Mouse (Mus musculus) ES-E14 (cell line): ENCODE measurements around the gene Ppil2. TPM values are rescaled to one million over a fixed set of nuclear protein-coding genes. Genes with fewer than 3 reads are reported as not detected.
A peak's percentile ranks its signal among the peaks of the same experiment; 100 is the strongest.

Experiments
- DNase-seq: peaks from one replicate; pipeline ENCODE4 v3.0.0-alpha.2; 2013; ENCODE audit warnings: low read depth, low spot score
- H3K27ac ChIP-seq: 2 replicates; pipeline ENCODE4 v1.5.1; 2012; ENCODE audit warnings: low read depth, mild to moderate bottlenecking, low read length, moderate library complexity, mixed read lengths; ENCODE audit not compliant: poor library complexity, insufficient read depth, severe bottlenecking
- H3K36me3 ChIP-seq: 2 replicates; pipeline ENCODE4 v1.6.1; 2012; ENCODE audit warnings: mild to moderate bottlenecking, low read length, moderate library complexity, mixed read lengths; ENCODE audit not compliant: control insufficient read depth, poor library complexity, insufficient read depth, severe bottlenecking
- H3K4me1 ChIP-seq, 2 experiments: fragments of 150-350 bp in 1 of 2; sonication (generic) in 1 of 2; 2 replicates each; pipeline ENCODE4 v1.6.1; 2012; ENCODE audit warnings: low read length in 2 of 2, mild to moderate bottlenecking in 1 of 2, mixed read lengths in 1 of 2; ENCODE audit not compliant: control insufficient read depth in 2 of 2, insufficient read depth in 2 of 2, poor library complexity in 1 of 2
- H3K4me3 ChIP-seq, 2 experiments: fragments of 150-350 bp in 1 of 2; sonication (generic) in 1 of 2; 2 replicates each; pipeline ENCODE4 v1.5.1; 2012; ENCODE audit warnings: low read length in 2 of 2, low read depth in 1 of 2, mild to moderate bottlenecking in 1 of 2, mixed read lengths in 1 of 2; ENCODE audit not compliant: insufficient read depth in 1 of 2, poor library complexity in 1 of 2, severe bottlenecking in 1 of 2
- H3K9ac ChIP-seq: 2 replicates; pipeline ENCODE4 v1.6.1; 2012; ENCODE audit warnings: low read depth, mild to moderate bottlenecking, low read length, mixed read lengths; ENCODE audit not compliant: poor library complexity, insufficient read depth, severe bottlenecking
- H3K9me3 ChIP-seq: fragments of 150-350 bp; sonication (generic); 2 replicates; pipeline ENCODE4 v1.6.1; 2012; ENCODE audit warnings: low read depth, mild to moderate bottlenecking, low read length; ENCODE audit not compliant: control insufficient read depth, insufficient read depth
- CHD2 ChIP-seq: IDR thresholded peaks from 2 replicates; pipeline ENCODE4 v1.6.1; 2014; ENCODE audit warnings: mild to moderate bottlenecking, low read depth, low read length, inconsistent platforms
- HCFC1 ChIP-seq: IDR thresholded peaks from 2 replicates; pipeline ENCODE4 v1.6.1; 2012; ENCODE audit warnings: low read length, inconsistent platforms, borderline replicate concordance; ENCODE audit not compliant: insufficient read depth
- MAFK ChIP-seq: IDR thresholded peaks from 2 replicates; pipeline ENCODE4 v1.6.1; 2014; ENCODE audit warnings: mild to moderate bottlenecking, low read depth, low read length, inconsistent platforms; ENCODE audit not compliant: insufficient read depth
- ZC3H11A ChIP-seq: IDR thresholded peaks from 2 replicates; pipeline ENCODE4 v1.6.1; 2012; ENCODE audit warnings: low read depth, mild to moderate bottlenecking, inconsistent platforms, low read length, borderline replicate concordance
- ZNF384 ChIP-seq: IDR thresholded peaks from 2 replicates; pipeline ENCODE4 v1.6.1; 2012; ENCODE audit warnings: low read depth, low read length, inconsistent platforms
- in situ Hi-C, 2 experiments: fragments of 600-800 bp; cut with MboI; formaldehyde crosslinking; loops; one replicate each; pipeline ENCODE4 v1.15.1; 2025; ENCODE audit warnings: low sequenced_read_pairs in 2 of 2, inconsistent platforms in 1 of 2; ENCODE audit not compliant: unreplicated experiment in 2 of 2
- total RNA-seq: library from RNA; depleted of rRNA; stranded (reverse); fragments of 300-350 nt; gene quantifications from 2 replicates; pipeline ENCODE4 v1.2.3, GENCODE M21; 2012

Ppil2 gene
- total RNA-seq, 1 experiment: 73.2 TPM

DNA sequence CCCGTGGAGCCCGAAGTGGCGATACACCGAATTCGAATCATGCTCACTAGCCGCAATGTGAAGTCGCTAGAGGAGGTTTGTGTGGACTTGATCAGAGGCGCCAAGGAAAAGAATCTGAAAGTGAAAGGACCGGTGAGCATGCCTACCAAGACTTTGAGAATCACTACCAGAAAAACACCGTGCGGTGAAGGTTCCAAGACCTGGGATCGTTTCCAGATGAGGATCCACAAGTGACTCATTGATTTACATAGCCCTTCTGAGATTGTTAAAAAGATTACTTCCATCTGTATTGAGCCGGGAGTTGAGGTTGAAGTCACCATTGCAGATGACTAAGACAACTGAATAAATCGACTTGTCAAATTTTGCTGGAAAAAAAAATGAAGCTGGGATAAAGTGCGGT, 26.3 kb upstream of the Ppil2 start:
- no peak for DNase-seq
- in situ Hi-C loops: loop anchor here in 1 of 2 experiments (10.0 kb wide), 1 partner anchor 147 kb away; no protein-coding TSS in a partner anchor
- no peak for TF ChIP-seq ZC3H11A
- TF ChIP-seq MAFK: no peak
- TF ChIP-seq ZNF384: no peak
- TF ChIP-seq CHD2: no peak
- TF ChIP-seq HCFC1: no peak

DNA sequence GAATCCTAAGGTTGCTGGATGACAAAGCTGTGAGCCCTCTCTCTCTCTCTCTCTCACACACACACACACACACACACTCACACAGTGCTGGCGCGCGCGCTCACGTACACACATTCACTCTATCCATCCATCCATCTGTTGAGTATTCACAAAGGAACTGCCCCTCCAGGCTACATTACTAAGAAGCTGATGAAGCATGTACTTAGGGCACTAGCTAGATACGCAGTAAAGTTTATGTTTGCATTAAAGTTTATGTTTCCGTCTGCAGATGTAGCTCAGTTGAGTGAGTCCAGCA, 21.8 kb upstream of the Ppil2 start:
- no peak for TF ChIP-seq ZNF384
- TF ChIP-seq CHD2: no peak
- no peak for TF ChIP-seq MAFK
- no peak for TF ChIP-seq HCFC1
- no peak for TF ChIP-seq ZC3H11A
- peak overlapping the region; percentile 51 for H3K9ac ChIP-seq
- no peak for DNase-seq
- peaks cover 4% of the 10 kb centered on the region; the same call in 1 of the 2 replicates for H3K36me3 ChIP-seq
- peak overlapping the region; percentile 50 to 71; a peak in 3 of 4 replicates for H3K4me3 ChIP-seq
- no peak overlapping the region for H3K27ac ChIP-seq
- H3K9me3 ChIP-seq: no peaks in the 10 kb centered on the region
- no peaks in the 10 kb centered on the region for H3K4me1 ChIP-seq
- in situ Hi-C loops: loop anchor here in 1 of 2 experiments (10.0 kb wide), 1 partner anchor 152 kb away; no protein-coding TSS in a partner anchor

More for the DNA sequence above, 26.3 kb upstream of the Ppil2 start:
- no peaks in the 10 kb centered on the region for H3K36me3 ChIP-seq
- H3K4me3 ChIP-seq: no peak overlapping the region
- no peaks in the 10 kb centered on the region for H3K9me3 ChIP-seq
- no peak overlapping the region for H3K27ac ChIP-seq
- H3K4me1 ChIP-seq: no peaks in the 10 kb centered on the region
- no peak overlapping the region for H3K9ac ChIP-seq

DNA sequence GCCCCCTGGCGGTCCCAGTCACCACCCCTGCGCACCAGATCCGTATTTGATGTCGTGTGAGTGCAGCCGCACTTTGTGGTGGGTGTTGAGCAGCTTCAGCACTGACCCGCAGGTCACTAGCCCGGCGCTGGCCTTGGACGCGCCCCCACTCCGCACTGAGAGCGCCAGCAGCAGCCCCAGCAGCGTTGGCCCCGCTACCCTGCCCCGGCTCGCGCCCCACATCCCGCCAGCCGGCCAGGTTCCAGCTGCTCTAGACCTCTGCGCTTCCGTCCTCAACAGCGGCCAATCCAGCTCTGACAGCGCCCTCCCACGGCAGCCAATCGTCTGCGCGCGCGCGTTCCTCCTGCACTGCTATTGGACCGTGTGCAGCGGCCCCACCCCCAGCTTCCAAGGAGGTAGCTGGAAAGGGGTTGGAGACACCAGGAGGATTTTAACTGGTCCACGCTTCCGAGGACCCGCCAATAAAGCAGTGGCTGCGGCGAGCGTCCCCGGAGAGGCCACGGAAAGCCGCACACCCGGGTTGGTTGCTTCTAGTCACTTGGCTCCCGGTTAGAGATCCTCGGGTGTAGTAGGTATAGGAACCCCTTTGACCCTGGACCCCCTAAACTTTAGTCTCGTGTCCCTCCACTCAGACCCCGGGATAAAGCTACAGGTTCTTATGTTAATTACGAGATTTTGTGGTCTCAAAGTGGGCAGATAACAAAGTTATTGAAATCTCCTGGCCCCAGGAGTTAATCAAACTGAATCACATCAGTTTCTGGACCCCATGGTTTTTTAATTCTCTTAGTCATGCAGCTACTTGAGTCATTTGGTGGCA, 21.2 kb upstream of the Ppil2 start, which contains the start of gene Sdf2l1:
Sdf2l1 (minus strand) TSS at position 295 of the 817 bp plus-strand sequence.
- Histone ChIP-seq H3K4me3 (peak within 1 kb of the TSS; percentile 88 to 93), H3K27ac (no peak within 1 kb of the TSS), H3K9ac (peak within 1 kb of the TSS; percentile 81), H3K9me3 (no peaks in the 10 kb centered on the region), H3K4me1 (no peaks in the 10 kb centered on the region), H3K36me3 (peaks cover 4% of the 10 kb centered on the region; the same call in 1 of the 2 replicates)
- DNase-seq: peak; percentile 96
- in situ Hi-C loops: loop anchor here in 1 of 2 experiments (10.0 kb wide), 1 partner anchor 153 kb away; no protein-coding TSS in a partner anchor
- TF ChIP-seq HCFC1 (peak; percentile 36; the same call in 1 of the 2 replicates), MAFK (no peak), CHD2 (0 out of 2 replicates have a peak, but pooled peaks have one; percentile 51), ZC3H11A (no peak), ZNF384 (no peak)

DNA sequence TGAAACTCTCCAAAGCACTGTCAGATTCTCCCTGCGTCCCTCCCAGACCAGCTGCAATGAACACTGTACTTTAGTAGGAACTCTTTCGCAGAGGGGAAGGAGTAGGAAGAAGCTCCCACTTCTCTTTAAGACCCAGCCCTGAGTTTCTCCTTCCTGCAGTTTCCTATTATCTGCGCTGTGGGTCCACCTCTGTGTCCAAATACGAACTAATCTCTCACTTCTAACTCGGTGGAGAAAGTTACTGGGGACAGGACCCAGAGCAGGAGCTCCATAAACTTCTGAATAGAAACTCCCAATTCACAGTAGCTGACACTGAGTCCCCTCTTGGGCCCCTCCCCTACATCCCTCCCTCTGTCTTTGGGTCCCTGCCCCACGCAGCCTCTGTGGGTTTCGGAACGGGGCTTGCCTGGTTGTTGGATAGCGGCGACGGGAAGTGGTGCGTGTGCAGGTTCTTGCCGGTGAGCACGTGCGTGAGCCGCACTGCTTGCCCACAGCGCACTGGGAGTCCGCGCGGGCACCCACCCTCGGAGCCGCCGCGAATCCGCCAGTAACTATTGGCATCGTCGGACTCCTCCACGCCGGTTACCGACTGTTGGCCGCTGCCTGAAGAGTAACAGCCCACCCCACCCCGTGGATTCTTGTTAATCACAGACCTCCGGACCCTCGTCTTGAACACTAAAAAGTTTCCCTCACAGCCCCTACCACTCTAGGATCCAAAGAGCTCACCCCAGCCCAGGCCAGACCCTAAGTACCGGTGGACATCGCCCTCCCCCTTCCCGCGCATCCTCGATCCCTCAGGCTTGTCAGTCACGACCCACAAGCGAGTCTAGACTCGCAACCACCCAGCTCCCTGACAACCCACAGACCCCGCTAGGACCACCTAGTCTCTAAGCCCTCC, 20.4 kb upstream of the Ppil2 start:
- TF ChIP-seq HCFC1: no peak
- peaks cover 4% of the 10 kb centered on the region; the same call in 1 of the 2 replicates for H3K36me3 ChIP-seq
- no peaks in the 10 kb centered on the region for H3K9me3 ChIP-seq
- no peaks in the 10 kb centered on the region for H3K4me1 ChIP-seq
- H3K9ac ChIP-seq: peak overlapping the region; percentile 81
- no peak overlapping the region for H3K27ac ChIP-seq
- H3K4me3 ChIP-seq: peak overlapping the region; percentile 88 to 93
- DNase-seq: no peak
- in situ Hi-C loops: loop anchor here in 1 of 2 experiments (10.0 kb wide), 1 partner anchor 153 kb away; no protein-coding TSS in a partner anchor
